Mouse (Mus musculus) adrenal gland (tissue): ENCODE measurements around the gene Ctdsp1.

Experiments used
- intact Hi-C: fragments of 180-260 bp; cut with DNase I; formaldehyde crosslinking; loops from one replicate; pipeline ENCODE4 v1.15.1; 2025
- microRNA-seq, 2 experiments: library from miRNA; unstranded; fragments of <30 nt; microRNA quantifications; one replicate each; pipeline ENCODE4; 2019

Ctdsp1 gene

GRCm38 (mm10) chr1:74439166-74439876, 48.0 kb downstream of the Ctdsp1 start:
- intact Hi-C loops, result no loop called here

DNA sequence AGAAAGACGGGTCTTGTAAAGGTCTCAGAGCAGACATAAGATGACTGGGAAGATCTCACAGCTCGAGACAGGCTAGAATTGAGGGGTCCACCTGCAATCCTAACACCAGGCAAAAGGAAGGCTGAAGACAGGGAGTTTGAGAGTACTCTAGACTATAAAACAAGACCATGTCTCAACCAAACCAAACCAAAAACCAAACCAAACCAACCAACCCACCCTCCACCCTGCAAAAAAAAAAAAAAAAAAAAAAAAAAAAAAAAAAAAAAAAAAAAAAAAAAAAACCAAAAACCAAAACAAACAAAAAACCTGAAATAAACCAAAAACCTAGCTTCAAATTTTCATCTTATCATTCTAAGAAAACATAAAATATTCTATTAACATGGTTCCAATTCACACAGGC, 53.2 kb downstream of the Ctdsp1 start:
- intact Hi-C loops, result loop anchor here (10.0 kb wide), 1 partner anchor 240 kb away; no protein-coding TSS in a partner anchor

Small RNA genes within 50 kb of the gene (microRNA-seq; reads per million reads assigned to microRNA genes)
- 20,101 to 27,654 reads per million in 2 experiments for gene Mir26b
